Comparison of ENCODE assay signal across 8 mouse cellular contexts in genomic region chr8:111732406-111733085, GRCm38 (mm10). TPM values are rescaled to one million over a fixed set of nuclear protein-coding genes. Genes with fewer than 3 reads are reported as not detected.
DNase-seq lines count a peak whose midpoint lies in the region; ATAC-seq and TF ChIP-seq lines count a peak whose summit lies in the region.

No protein-coding gene starts in this region.

- no peaks in the 10 kb centered on the region for H3K27me3 ChIP-seq in embryonic facial prominence, embryonic 11.5 days (ENCODE audit: control insufficient read depth, insufficient read depth, low read length)
- no peaks in the 10 kb centered on the region for H3K27me3 ChIP-seq in hindbrain, embryonic 14.5 days (ENCODE audit: control insufficient read depth, insufficient read depth, low read length)
- H3K27me3 ChIP-seq in liver, embryonic 13.5 days: peaks cover 95% of the 10 kb centered on the region
- H3K27me3 ChIP-seq in stomach, postnatal 0 days (ENCODE audit: control insufficient read depth, insufficient read depth, low read length): no peaks in the 10 kb centered on the region

- peaks cover 72% of the 10 kb centered on the region for H3K4me1 ChIP-seq in lung, adult 2 months (ENCODE audit: control insufficient read depth, insufficient read depth, low read length)
- peaks cover 25% of the 10 kb centered on the region for H3K4me1 ChIP-seq in embryonic facial prominence, embryonic 11.5 days (ENCODE audit: control insufficient read depth, insufficient read depth, low read length)
- peaks cover 84% of the 10 kb centered on the region for H3K4me1 ChIP-seq in hindbrain, embryonic 14.5 days (replicated peaks; ENCODE audit: control insufficient read depth, insufficient read depth, low read length)
- peaks cover 81% of the 10 kb centered on the region for H3K4me1 ChIP-seq in liver, embryonic 13.5 days (replicated peaks)
- H3K4me1 ChIP-seq in stomach, postnatal 0 days (replicated peaks; ENCODE audit: control insufficient read depth, insufficient read depth): peaks cover 25% of the 10 kb centered on the region

- no peak for TF ChIP-seq POLR2A in lung, adult 2 months (IDR thresholded peaks at IDR 0.05; ENCODE audit: borderline replicate concordance, extremely low read depth, low read depth, low read length)

- H3K36me3 ChIP-seq in embryonic facial prominence, embryonic 11.5 days (replicated peaks; ENCODE audit: control insufficient read depth, insufficient read depth, low read depth, low read length): no peaks in the 10 kb centered on the region
- no peaks in the 10 kb centered on the region for H3K36me3 ChIP-seq in hindbrain, embryonic 14.5 days (replicated peaks; ENCODE audit: control insufficient read depth, insufficient read depth)
- no peaks in the 10 kb centered on the region for H3K36me3 ChIP-seq in liver, embryonic 13.5 days
- no peaks in the 10 kb centered on the region for H3K36me3 ChIP-seq in stomach, postnatal 0 days (ENCODE audit: control insufficient read depth, insufficient read depth, low read length)

- H3K9me3 ChIP-seq in embryonic facial prominence, embryonic 11.5 days (replicated peaks; ENCODE audit: control insufficient read depth, low read length): no peaks in the 10 kb centered on the region
- no peaks in the 10 kb centered on the region for H3K9me3 ChIP-seq in hindbrain, embryonic 14.5 days (ENCODE audit: control insufficient read depth, low read length)
- no peaks in the 10 kb centered on the region for H3K9me3 ChIP-seq in liver, embryonic 13.5 days (replicated peaks)
- H3K9me3 ChIP-seq in stomach, postnatal 0 days (ENCODE audit: control insufficient read depth, low read length): no peaks in the 10 kb centered on the region

- 0 out of 2 replicates have a peak overlapping the region, but pooled peaks have one; percentile 14 for H3K9ac ChIP-seq in embryonic facial prominence, embryonic 11.5 days (replicated peaks; ENCODE audit: low read length)
- H3K9ac ChIP-seq in hindbrain, embryonic 14.5 days: peak overlapping the region; percentile 83
- H3K9ac ChIP-seq in liver, embryonic 13.5 days: no peak overlapping the region; the same call in 1 of the 2 replicates
- H3K9ac ChIP-seq in stomach, postnatal 0 days (ENCODE audit: low read length): peak overlapping the region; percentile 91

- TF ChIP-seq CTCF in lung, adult 2 months (IDR thresholded peaks at IDR 0.05; ENCODE audit: insufficient read depth, low read length): no peak
- no peak for TF ChIP-seq CTCF in stomach, postnatal 0 days (IDR thresholded peaks at IDR 0.05; ENCODE audit: low read depth)

- H3K27ac ChIP-seq in embryonic facial prominence, embryonic 11.5 days (replicated peaks; ENCODE audit: low read depth, low read length): peak overlapping the region; percentile 43
- peak overlapping the region; percentile 81 for H3K27ac ChIP-seq in hindbrain, embryonic 14.5 days
- H3K27ac ChIP-seq in liver, embryonic 13.5 days: peak overlapping the region; percentile 60
- peak overlapping the region; percentile 97 for H3K27ac ChIP-seq in stomach, postnatal 0 days (replicated peaks)

- peak overlapping the region; percentile 49 for H3K4me2 ChIP-seq in embryonic facial prominence, embryonic 11.5 days (ENCODE audit: low read depth, low read length)
- H3K4me2 ChIP-seq in hindbrain, embryonic 14.5 days (replicated peaks): peak overlapping the region; percentile 72
- H3K4me2 ChIP-seq in liver, embryonic 13.5 days: peak overlapping the region; percentile 88
- H3K4me2 ChIP-seq in stomach, postnatal 0 days (replicated peaks; ENCODE audit: low read depth): peak overlapping the region; percentile 79

- H3K4me3 ChIP-seq in lung, adult 2 months (replicated peaks; ENCODE audit: extremely low read depth, low read depth, low read length): peak overlapping the region; percentile 50
- peak overlapping the region; percentile 81 for H3K4me3 ChIP-seq in embryonic facial prominence, embryonic 11.5 days (ENCODE audit: low read depth, low read length)
- H3K4me3 ChIP-seq in hindbrain, embryonic 14.5 days (replicated peaks; ENCODE audit: low read length): peak overlapping the region; percentile 71
- peak overlapping the region; percentile 67 for H3K4me3 ChIP-seq in liver, embryonic 13.5 days (replicated peaks)
- peak overlapping the region; percentile 75 for H3K4me3 ChIP-seq in stomach, postnatal 0 days (ENCODE audit: low read depth, low read length)

- 11% methylated on average over 10 of the region's 10 CpGs for WGBS in lung, adult 2 months
- 19% methylated on average over 10 of the region's 10 CpGs for WGBS in embryonic facial prominence, embryonic 11.5 days
- 25% methylated on average over 10 of the region's 10 CpGs for WGBS in hindbrain, embryonic 14.5 days
- WGBS in liver, embryonic 13.5 days (ENCODE audit: insufficient replicate concordance): 24% methylated on average over 10 of the region's 10 CpGs
- WGBS in stomach, postnatal 0 days: 20% methylated on average over 10 of the region's 10 CpGs

- no peak for ATAC-seq in embryonic facial prominence, embryonic 11.5 days (replicated peaks; ENCODE audit: insufficient number of reproducible peaks, low FRiP score, low TSS enrichment, low read depth)
- ATAC-seq in hindbrain, embryonic 14.5 days (ENCODE audit: low FRiP score): peak; percentile 5; the same call in 1 of the 2 replicates
- ATAC-seq in liver, embryonic 13.5 days (ENCODE audit: low read depth): no peak
- no peak for ATAC-seq in stomach, postnatal 0 days (ENCODE audit: low FRiP score, low TSS enrichment)
- no peak for ATAC-seq in monocyte, adult 5-6 weeks (replicated peaks; ENCODE audit: insufficient number of reproducible peaks, low FRiP score, low TSS enrichment, poor library complexity, severe bottlenecking)

- DNase-seq in lung, adult 2 months: peak; percentile 29
- no peak for DNase-seq in lung, postnatal 14 days
- no peak for DNase-seq in embryonic facial prominence, embryonic 11.5 days (ENCODE audit: low spot score)
- DNase-seq in hindbrain, embryonic 14.5 days (ENCODE audit: low spot score): no peak
- DNase-seq in liver, embryonic 13.5 days: no peak
- DNase-seq in stomach, postnatal 0 days (ENCODE audit: low spot score): peak; percentile 20
- DNase-seq in ovary, postnatal 14 days (ENCODE audit: low spot score): no peak

- TF ChIP-seq EP300 in stomach, postnatal 0 days (optimal IDR thresholded peaks at IDR 0.05): no peak

RNA-seq across cellular contexts. Expression of gene Bcar1, which starts 11.1 kb away (rescaled TPM):
- polyA plus RNA-seq in lung, adult 2 months (2012; rRNA removed): 81.4 and 87.7 TPM in 2 replicates
- 30.9 and 36.5 TPM in 2 replicates for polyA plus RNA-seq in embryonic facial prominence, embryonic 11.5 days (2014; fragmentation: Nextera tagmentation; extraction: Ambion mirVana)
- polyA plus RNA-seq in hindbrain, embryonic 14.5 days (2014; fragmentation: Nextera tagmentation; extraction: Ambion mirVana): 49.1 and 52.1 TPM in 2 replicates
- polyA plus RNA-seq in liver, embryonic 13.5 days (2015; fragmentation: Nextera tagmentation; extraction: Ambion mirVana): 5.6 and 6.3 TPM in 2 replicates
- polyA plus RNA-seq in stomach, postnatal 0 days (2015; fragmentation: Nextera tagmentation; extraction: Ambion mirVana): 22.6 and 27.4 TPM in 2 replicates
- not detected in 3 replicates for total RNA-seq in monocyte, adult 5-6 weeks (2017)

RNA-seq across cellular contexts. Expression of gene Ctrb1, which starts 41.7 kb away (rescaled TPM):
- 1.5 and 59.1 TPM in 2 replicates for polyA plus RNA-seq in lung, adult 2 months (2012; rRNA removed)
- polyA plus RNA-seq in embryonic facial prominence, embryonic 11.5 days (2014; fragmentation: Nextera tagmentation; extraction: Ambion mirVana): not detected in 2 replicates
- not detected in 2 replicates for polyA plus RNA-seq in hindbrain, embryonic 14.5 days (2014; fragmentation: Nextera tagmentation; extraction: Ambion mirVana)
- 1.5 and 2.9 TPM in 2 replicates for polyA plus RNA-seq in liver, embryonic 13.5 days (2015; fragmentation: Nextera tagmentation; extraction: Ambion mirVana)
- polyA plus RNA-seq in stomach, postnatal 0 days (2015; fragmentation: Nextera tagmentation; extraction: Ambion mirVana): 20.2 and 24.1 TPM in 2 replicates
- total RNA-seq in monocyte, adult 5-6 weeks (2017): not detected in 3 replicates

Comparison
In these comparisons a context has a peak if more than half of its experiments do, and no peak if none do; other contexts are left out.
1. DNase-seq: peak in lung, adult 2 months (single experiment) and stomach, postnatal 0 days (single experiment); none in lung, postnatal 14 days (single experiment), embryonic facial prominence, embryonic 11.5 days (single experiment), hindbrain, embryonic 14.5 days (single experiment), liver, embryonic 13.5 days (single experiment) and ovary, postnatal 14 days (single experiment).
2. H3K27ac ChIP-seq: peak in every context shown above with its lines; median percentile 97 in stomach, postnatal 0 days; 81 in hindbrain, embryonic 14.5 days; 60 in liver, embryonic 13.5 days; 43 in embryonic facial prominence, embryonic 11.5 days.
3. Peak in every context shown above with its lines, with median percentiles within 50 percentile points of each other: H3K4me3 ChIP-seq and H3K4me2 ChIP-seq.